Mouse (Mus musculus): ENCODE measurements at regions not wholly inside any gene's neighbourhood (a gene's known extent, or its start where the extent isn't known, plus 50 kb on each side); places are given as distances from the start of the nearest gene placed in this dataset.
A peak's percentile ranks its signal among the peaks of the same experiment; 100 is the strongest.

GRCm38 (mm10) chr2:48220771-48221170 is 593.1 kb upstream of the Acvr2a start:
- Histone ChIP-seq H3K4me1 (ENCODE audit: control insufficient read depth, insufficient read depth, low read length) (no peaks in the 10 kb centered on the region), H3K4me2 (ENCODE audit: low read depth, low read length) (no peak overlapping the region), H3K27me3 (replicated peaks; ENCODE audit: control insufficient read depth, insufficient read depth, low read length) (no peaks in the 10 kb centered on the region), H3K9me3 (ENCODE audit: control insufficient read depth, low read length) (no peaks in the 10 kb centered on the region), H3K9ac (ENCODE audit: low read depth, low read length) (no peak overlapping the region), H3K27ac (replicated peaks; ENCODE audit: low read depth, low read length) (no peak overlapping the region), H3K36me3 (ENCODE audit: control insufficient read depth, insufficient read depth, low read length) (no peaks in the 10 kb centered on the region), H3K4me3 (ENCODE audit: low read depth, low read length) (no peak overlapping the region)
- DNase-seq (ENCODE audit: low spot score), result no peak
- WGBS, result 77% methylated on average over 3 of the region's 3 CpGs
- ATAC-seq (ENCODE audit: low read depth), result no peak

GRCm38 (mm10) chr2:48223084-48223799 is 590.7 kb upstream of the Acvr2a start:
- no peak overlapping the region for H3K4me3 ChIP-seq (ENCODE audit: low read depth, low read length)
- H3K9ac ChIP-seq (ENCODE audit: low read depth, low read length), result no peak overlapping the region
- no peaks in the 10 kb centered on the region for H3K36me3 ChIP-seq (ENCODE audit: control insufficient read depth, insufficient read depth, low read length)
- ATAC-seq (ENCODE audit: low read depth), result no peak
- H3K9me3 ChIP-seq (ENCODE audit: control insufficient read depth, low read length), result no peaks in the 10 kb centered on the region
- no peaks in the 10 kb centered on the region for H3K27me3 ChIP-seq (replicated peaks; ENCODE audit: control insufficient read depth, insufficient read depth, low read length)
- H3K27ac ChIP-seq (replicated peaks; ENCODE audit: low read depth, low read length), result no peak overlapping the region
- 58% methylated on average over 2 of the region's 2 CpGs for WGBS
- H3K4me1 ChIP-seq (ENCODE audit: control insufficient read depth, insufficient read depth, low read length), result no peaks in the 10 kb centered on the region
- no peak overlapping the region for H3K4me2 ChIP-seq (ENCODE audit: low read depth, low read length)
- peak; percentile 18 for DNase-seq (ENCODE audit: low spot score)

- Histone ChIP-seq H3K9me3 (ENCODE audit: control insufficient read depth, low read length) (no peaks in the 10 kb centered on the region), H3K4me1 (ENCODE audit: control insufficient read depth, insufficient read depth, low read length) (no peaks in the 10 kb centered on the region), H3K4me3 (ENCODE audit: low read depth, low read length) (no peak overlapping the region), H3K27me3 (replicated peaks; ENCODE audit: control insufficient read depth, insufficient read depth, low read length) (no peaks in the 10 kb centered on the region), H3K27ac (replicated peaks; ENCODE audit: low read depth, low read length) (no peak overlapping the region), H3K4me2 (ENCODE audit: low read depth, low read length) (no peak overlapping the region), H3K9ac (ENCODE audit: low read depth, low read length) (no peak overlapping the region), H3K36me3 (ENCODE audit: control insufficient read depth, insufficient read depth, low read length) (no peaks in the 10 kb centered on the region)
- ATAC-seq (ENCODE audit: low read depth) (no peak), DNase-seq (ENCODE audit: low spot score) (no peak)
- 66% methylated on average over 4 of the region's 4 CpGs for WGBS
Measured at GRCm38 (mm10) chr2:48250174-48250573, 563.7 kb upstream of the Acvr2a start.

- DNase-seq (ENCODE audit: low spot score) (no peak), ATAC-seq (ENCODE audit: low read depth) (no peak)
- Histone ChIP-seq H3K27ac (replicated peaks; ENCODE audit: low read depth, low read length) (no peak overlapping the region), H3K27me3 (replicated peaks; ENCODE audit: control insufficient read depth, insufficient read depth, low read length) (no peaks in the 10 kb centered on the region), H3K4me2 (ENCODE audit: low read depth, low read length) (no peak overlapping the region), H3K4me3 (ENCODE audit: low read depth, low read length) (no peak overlapping the region), H3K9me3 (ENCODE audit: control insufficient read depth, low read length) (no peaks in the 10 kb centered on the region), H3K36me3 (ENCODE audit: control insufficient read depth, insufficient read depth, low read length) (no peaks in the 10 kb centered on the region), H3K9ac (ENCODE audit: low read depth, low read length) (no peak overlapping the region), H3K4me1 (ENCODE audit: control insufficient read depth, insufficient read depth, low read length) (no peaks in the 10 kb centered on the region)
- WGBS, result 70% methylated on average over 2 of the region's 2 CpGs
Measured at GRCm38 (mm10) chr2:48260299-48260698, 553.6 kb upstream of the Acvr2a start.
